Mouse (Mus musculus): ENCODE measurements at regions not wholly inside any gene's neighbourhood (a gene's known extent, or its start where the extent isn't known, plus 50 kb on each side); places are given as distances from the start of the nearest gene placed in this dataset.

GRCm38 (mm10) chr5:35162120-35162519 lies 56.6 kb upstream of the Lrpap1 start:
- DNase-seq: no peak

- DNase-seq: no peak
These were observed 55.6 kb upstream of the Lrpap1 start for GRCm38 (mm10) chr5:35160929-35161815.

- no peak for DNase-seq
These were observed 54.3 kb upstream of the Lrpap1 start for GRCm38 (mm10) chr5:35159854-35160253.

- DNase-seq: no peak
These were observed 53.7 kb upstream of the Lrpap1 start for GRCm38 (mm10) chr5:35159178-35159661.

- DNase-seq: no peak
These were observed 52.9 kb upstream of the Lrpap1 start for GRCm38 (mm10) chr5:35158346-35159047.

GRCm38 (mm10) chr5:35156371-35156770 lies 50.8 kb upstream of the Lrpap1 start:
- DNase-seq: no peak

GRCm38 (mm10) chr5:35155717-35156116 lies 50.2 kb upstream of the Lrpap1 start:
- no peak for DNase-seq

All from spleen, adult 18-20 months (tissue).